Mouse (Mus musculus): Measurements from ENCODE around the gene Gm28539.
"Not testable (repeated sequence)": the region's sequence is repeated elsewhere in the genome, so short reads cannot be mapped to it uniquely, and the experiment has no call there.

DNA sequence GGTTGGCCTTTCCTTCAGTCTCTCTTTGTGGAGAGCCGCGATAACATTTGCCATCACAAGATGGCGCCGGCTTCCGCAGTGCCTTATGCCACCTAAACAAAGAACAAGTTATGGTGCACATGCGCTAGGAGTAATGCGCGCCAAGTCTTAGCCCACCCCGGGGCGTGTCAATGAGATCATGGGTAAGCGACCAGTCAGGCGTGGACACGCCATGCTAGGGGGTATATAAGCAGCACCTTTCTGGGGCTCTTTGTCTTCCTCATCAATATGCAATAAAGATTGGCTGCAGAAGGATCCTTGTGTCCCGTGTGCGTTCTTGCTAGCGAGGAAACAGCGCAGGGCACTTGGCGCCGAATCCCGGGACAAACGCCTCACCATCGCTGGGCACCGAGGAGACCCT is 139.3 kb downstream of the Gm28539 start:
- TF ChIP-seq CTCF (IDR thresholded peaks at IDR 0.05; ENCODE audit: low read depth, low read length); POLR2A (IDR thresholded peaks at IDR 0.05; ENCODE audit: extremely low read depth, insufficient read depth, low read length): not testable (repeated sequence)

Data from liver, adult 2 months (tissue).